8 mouse cellular contexts compared by ENCODE assay signal in the genomic region with DNA sequence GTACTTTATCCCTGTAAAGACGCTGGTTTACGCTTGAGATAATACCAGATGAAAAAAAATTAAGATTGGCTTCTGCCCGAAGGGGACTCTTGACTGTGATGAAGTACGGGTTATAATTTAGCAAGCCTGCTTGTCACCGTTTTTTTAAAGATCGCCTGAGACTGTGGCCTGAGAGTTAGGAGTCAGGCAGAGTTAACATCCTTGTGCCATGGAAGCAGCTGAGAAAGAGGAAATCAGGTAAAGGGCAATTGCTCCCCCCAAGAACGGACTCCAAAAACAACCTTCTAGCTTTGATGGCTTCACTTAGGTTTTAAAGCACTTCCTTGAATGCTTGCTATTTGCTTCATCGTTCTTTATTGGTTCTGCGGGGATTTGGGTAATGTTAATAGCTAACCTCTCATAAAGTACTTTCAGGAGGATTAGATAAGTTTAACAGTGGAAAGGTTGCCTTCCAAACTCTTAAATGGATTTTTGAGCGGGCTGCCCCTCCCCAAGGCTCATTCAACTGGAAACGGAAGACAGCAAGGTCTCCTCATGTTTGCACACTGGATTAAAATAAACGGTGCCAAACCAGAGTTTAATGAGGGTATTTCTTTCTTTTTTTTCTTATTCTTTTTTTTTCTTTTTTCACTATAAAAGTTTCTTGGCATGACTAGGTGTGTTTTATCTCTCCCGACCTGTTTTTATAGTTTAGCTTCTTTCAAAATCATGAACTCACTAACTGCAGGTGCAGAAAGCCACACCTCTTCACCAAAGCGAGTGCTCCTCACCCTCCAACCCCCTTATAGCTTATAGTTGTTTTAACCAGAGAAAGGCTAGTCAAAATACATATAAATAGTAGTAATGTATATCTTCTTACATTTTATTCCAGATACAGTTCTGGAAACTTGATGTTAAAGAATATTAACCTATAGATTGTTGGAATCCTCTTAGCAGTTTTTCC. TPM values are rescaled to one million over a fixed set of nuclear protein-coding genes. Genes with fewer than 3 reads are reported as not detected.
DNase-seq lines count a peak whose midpoint lies in the region; ATAC-seq lines count a peak whose summit lies in the region.

No protein-coding gene starts in this region.

- H3K27me3 ChIP-seq in heart, embryonic 15.5 days: no peaks in the 10 kb centered on the region
- H3K27me3 ChIP-seq in midbrain, embryonic 16.5 days (ENCODE audit: control insufficient read depth, insufficient read depth, low read depth, low read length): no peaks in the 10 kb centered on the region

- H3K4me1 ChIP-seq in heart, embryonic 15.5 days (replicated peaks): peaks cover 13% of the 10 kb centered on the region
- H3K4me1 ChIP-seq in midbrain, embryonic 16.5 days (ENCODE audit: control insufficient read depth, insufficient read depth, low read length): peaks cover 21% of the 10 kb centered on the region

- H3K9me3 ChIP-seq in heart, embryonic 15.5 days (replicated peaks): no peaks in the 10 kb centered on the region
- no peaks in the 10 kb centered on the region for H3K9me3 ChIP-seq in midbrain, embryonic 16.5 days (replicated peaks; ENCODE audit: control insufficient read depth, low read length, poor library complexity, severe bottlenecking)

- no peak for ATAC-seq in heart, embryonic 15.5 days (replicated peaks; ENCODE audit: insufficient number of reproducible peaks, insufficient read depth, low FRiP score, low read depth)
- ATAC-seq in midbrain, embryonic 16.5 days: no peak

- 17% methylated on average over 14 of the region's 14 CpGs for WGBS in heart, embryonic 15.5 days
- WGBS in large intestine, adult 2 months: 3% methylated on average over 14 of the region's 14 CpGs
- 32% methylated on average over 14 of the region's 14 CpGs for WGBS in midbrain, embryonic 16.5 days

- H3K27ac ChIP-seq in heart, embryonic 15.5 days: peak overlapping the region; percentile 99
- peak overlapping the region; percentile 84 for H3K27ac ChIP-seq in midbrain, embryonic 16.5 days (ENCODE audit: low read length)

- peak overlapping the region; percentile 77 for H3K4me2 ChIP-seq in heart, embryonic 15.5 days
- H3K4me2 ChIP-seq in midbrain, embryonic 16.5 days (ENCODE audit: low read length): peak overlapping the region; percentile 86

- peaks cover 5% of the 10 kb centered on the region; the same call in 1 of the 2 replicates for H3K36me3 ChIP-seq in heart, embryonic 15.5 days
- no peaks in the 10 kb centered on the region for H3K36me3 ChIP-seq in midbrain, embryonic 16.5 days (ENCODE audit: control insufficient read depth, insufficient read depth, low read length)

- peak; percentile 27 for DNase-seq in cerebellum, adult 9-10 months
- no peak for DNase-seq in cerebellum, postnatal 4 days (ENCODE audit: low spot score in 2 of 2)
- peak; percentile 13 for DNase-seq in c-Kit-negative CD71-positive TER-119-positive erythroid progenitor cells, embryonic 14.5 days (ENCODE audit: low read depth, low spot score)
- peak; percentile 44 for DNase-seq in large intestine, adult 2 months (ENCODE audit: low read depth, low spot score)
- no peak for DNase-seq in urinary bladder, postnatal 36 days (ENCODE audit: low spot score in 2 of 2)
- DNase-seq in urinary bladder, adult 2 months (ENCODE audit: low spot score): no peak

- H3K9ac ChIP-seq in heart, embryonic 15.5 days: peak overlapping the region; percentile 68
- peak overlapping the region; percentile 73 for H3K9ac ChIP-seq in midbrain, embryonic 16.5 days (ENCODE audit: low read depth, low read length)

- H3K4me3 ChIP-seq in heart, embryonic 15.5 days: peak overlapping the region; percentile 79
- H3K4me3 ChIP-seq in midbrain, embryonic 16.5 days (ENCODE audit: low read depth, low read length): peak overlapping the region; percentile 88

RNA-seq across cellular contexts. Expression of gene Tmem87a, which starts 1.2 kb away (rescaled TPM):
- polyA plus RNA-seq in heart, embryonic 15.5 days (2015; fragmentation: Nextera tagmentation; extraction: Ambion mirVana): 6.5 and 8.0 TPM in 2 replicates
- 8.1 and 10.3 TPM in 2 replicates for polyA plus RNA-seq in large intestine, adult 2 months (2012; rRNA removed)
- 5.6 and 6.8 TPM in 2 replicates for polyA plus RNA-seq in midbrain, embryonic 16.5 days (2015; fragmentation: Nextera tagmentation; extraction: Ambion mirVana)
- polyA plus RNA-seq in urinary bladder, adult 2 months (2012; rRNA removed): 26.2 and 30.7 TPM in 2 replicates

RNA-seq across cellular contexts. Expression of gene Ganc, which starts 1.4 kb away (rescaled TPM):
- 9.0 and 9.9 TPM in 2 replicates for polyA plus RNA-seq in heart, embryonic 15.5 days (2015; fragmentation: Nextera tagmentation; extraction: Ambion mirVana)
- polyA plus RNA-seq in large intestine, adult 2 months (2012; rRNA removed): 7.4 and 15.0 TPM in 2 replicates
- 8.6 and 9.8 TPM in 2 replicates for polyA plus RNA-seq in midbrain, embryonic 16.5 days (2015; fragmentation: Nextera tagmentation; extraction: Ambion mirVana)
- 13.5 and 14.7 TPM in 2 replicates for polyA plus RNA-seq in urinary bladder, adult 2 months (2012; rRNA removed)

RNA-seq across cellular contexts. Expression of gene Capn3, which starts 50.7 kb away (rescaled TPM):
- polyA plus RNA-seq in heart, embryonic 15.5 days (2015; fragmentation: Nextera tagmentation; extraction: Ambion mirVana): 3.0 and 3.7 TPM in 2 replicates
- 0.97 and 0.99 TPM in 2 replicates for polyA plus RNA-seq in large intestine, adult 2 months (2012; rRNA removed)
- 0.53 and 1.1 TPM in 2 replicates for polyA plus RNA-seq in midbrain, embryonic 16.5 days (2015; fragmentation: Nextera tagmentation; extraction: Ambion mirVana)
- polyA plus RNA-seq in urinary bladder, adult 2 months (2012; rRNA removed): 2.4 and 2.6 TPM in 2 replicates

RNA-seq across cellular contexts. Expression of gene Vps39, which starts 52.2 kb away (rescaled TPM):
- 14.8 and 19.1 TPM in 2 replicates for polyA plus RNA-seq in heart, embryonic 15.5 days (2015; fragmentation: Nextera tagmentation; extraction: Ambion mirVana)
- 12.5 and 19.4 TPM in 2 replicates for polyA plus RNA-seq in large intestine, adult 2 months (2012; rRNA removed)
- polyA plus RNA-seq in midbrain, embryonic 16.5 days (2015; fragmentation: Nextera tagmentation; extraction: Ambion mirVana): 48.9 and 49.2 TPM in 2 replicates
- polyA plus RNA-seq in urinary bladder, adult 2 months (2012; rRNA removed): 26.4 and 26.6 TPM in 2 replicates

Comparison
In these comparisons a context has a peak if more than half of its experiments do, and no peak if none do; other contexts are left out.
1. DNase-seq: peak in cerebellum, adult 9-10 months (single experiment), c-Kit-negative CD71-positive TER-119-positive erythroid progenitor cells, embryonic 14.5 days (single experiment) and large intestine, adult 2 months (single experiment); none in cerebellum, postnatal 4 days (0 of 2), urinary bladder, postnatal 36 days (0 of 2) and urinary bladder, adult 2 months (single experiment).